Mouse (Mus musculus): ENCODE results near the gene Dao.

Dao gene

GRCm38 (mm10) chr5:114030652-114031051 lies 27.1 kb downstream of the Dao start:
- DNase-seq: no peak

- no peak for DNase-seq
These were observed 28.8 kb downstream of the Dao start for GRCm38 (mm10) chr5:114032161-114032763.

- DNase-seq: no peak
These were observed 30.9 kb downstream of the Dao start for GRCm38 (mm10) chr5:114034393-114034792.

GRCm38 (mm10) chr5:114035111-114035510 lies 31.6 kb downstream of the Dao start:
- DNase-seq: no peak

- DNase-seq: no peak
These were observed 37.0 kb downstream of the Dao start for GRCm38 (mm10) chr5:114040508-114040907.

GRCm38 (mm10) chr5:114040911-114041310 lies 37.4 kb downstream of the Dao start:
- no peak for DNase-seq

- peak in 1 of 2 experiments; percentile 14 for DNase-seq
These were observed 37.9 kb downstream of the Dao start for GRCm38 (mm10) chr5:114041327-114041930.

- DNase-seq: no peak
These were observed 40.3 kb downstream of the Dao start for GRCm38 (mm10) chr5:114043800-114044199.

- no peak for DNase-seq
These were observed 41.6 kb downstream of the Dao start for GRCm38 (mm10) chr5:114045134-114045533.

- DNase-seq: no peak
These were observed 42.6 kb downstream of the Dao start for GRCm38 (mm10) chr5:114046151-114046550.

GRCm38 (mm10) chr5:114046604-114047003 lies 43.1 kb downstream of the Dao start:
- no peak for DNase-seq

- no peak for DNase-seq
These were observed 43.7 kb downstream of the Dao start for GRCm38 (mm10) chr5:114047182-114047581.

- no peak for DNase-seq
These were observed 45.3 kb downstream of the Dao start for GRCm38 (mm10) chr5:114048731-114049308.

- peak; percentile 26 to 27 for DNase-seq
These were observed 48.8 kb downstream of the Dao start for GRCm38 (mm10) chr5:114052246-114052761.

GRCm38 (mm10) chr5:114057129-114057731 lies 53.7 kb downstream of the Dao start:
- DNase-seq: no peak

GRCm38 (mm10) chr5:114061675-114062074 lies 58.2 kb downstream of the Dao start:
- no peak for DNase-seq

GRCm38 (mm10) chr5:114063958-114064357 lies 60.5 kb downstream of the Dao start:
- DNase-seq: no peak

- no peak for DNase-seq
These were observed 61.7 kb downstream of the Dao start, which contains the start of gene Usp30 for GRCm38 (mm10) chr5:114065161-114065560. Gene Usp30 (plus strand): TSS chr5:114065461.

GRCm38 (mm10) chr5:114066601-114067000 lies 63.1 kb downstream of the Dao start:
- DNase-seq: no peak

GRCm38 (mm10) chr5:114067543-114067942 lies 64.0 kb downstream of the Dao start:
- no peak for DNase-seq

- no peak for DNase-seq
These were observed 64.5 kb downstream of the Dao start for GRCm38 (mm10) chr5:114067982-114068381.

GRCm38 (mm10) chr5:114070858-114071257 lies 67.4 kb downstream of the Dao start:
- DNase-seq: no peak

GRCm38 (mm10) chr5:114072262-114072661 lies 68.8 kb downstream of the Dao start:
- no peak for DNase-seq
